Mouse (Mus musculus) forebrain, postnatal 0 days (tissue): ENCODE measurements around the gene Tenm4. TPM values are rescaled to one million over a fixed set of nuclear protein-coding genes. Genes with fewer than 3 reads are reported as not detected.
A peak's percentile ranks its signal among the peaks of the same experiment; 100 is the strongest.

ENCODE experiments used
- ATAC-seq: fragments of 200-750 bp; cut with Nextera tagmentation; 2 replicates; pipeline ENCODE4 v1.8.0; 2017; ENCODE audit warnings: mild to moderate bottlenecking, moderate library complexity
- DNase-seq: peaks from one replicate; pipeline ENCODE4 v3.0.0-alpha.2; 2015
- H3K27ac ChIP-seq: fragments of 300-500 bp; sonication (generic); 2 replicates; pipeline ENCODE4 v1.5.1; 2014; ENCODE audit warnings: low read depth, mild to moderate bottlenecking, antibody characterized with exemption, low read length, moderate library complexity, mixed read lengths
- H3K27me3 ChIP-seq: fragments of 300-500 bp; sonication (generic); 2 replicates; pipeline ENCODE4 v1.6.1; 2014; ENCODE audit warnings: mild to moderate bottlenecking, low read length, mixed read lengths; ENCODE audit not compliant: insufficient read depth
- H3K36me3 ChIP-seq: fragments of 300-500 bp; sonication (generic); 2 replicates; pipeline ENCODE4 v1.6.1; 2014; ENCODE audit warnings: mild to moderate bottlenecking, moderate library complexity; ENCODE audit not compliant: insufficient read depth
- H3K4me1 ChIP-seq: fragments of 300-500 bp; sonication (generic); 2 replicates; pipeline ENCODE4 v1.6.1; 2014; ENCODE audit warnings: antibody characterized with exemption; ENCODE audit not compliant: insufficient read depth
- H3K4me2 ChIP-seq: fragments of 300-500 bp; sonication (generic); 2 replicates; pipeline ENCODE4 v1.6.1; 2014; ENCODE audit warnings: low read depth, mild to moderate bottlenecking, moderate library complexity
- H3K4me3 ChIP-seq: fragments of 300-500 bp; sonication (generic); 2 replicates; pipeline ENCODE4 v1.5.1; 2014; ENCODE audit warnings: low read depth, low read length, mixed read lengths
- H3K9ac ChIP-seq: fragments of 300-500 bp; sonication (generic); 2 replicates; pipeline ENCODE4 v1.6.1; 2014; ENCODE audit warnings: mild to moderate bottlenecking
- H3K9me3 ChIP-seq: fragments of 300-500 bp; sonication (generic); 2 replicates; pipeline ENCODE4 v1.6.1; 2016; ENCODE audit warnings: low read length
- CTCF ChIP-seq: sonication (generic); IDR thresholded peaks from 2 replicates; pipeline ENCODE4 v1.5.1; 2016; ENCODE audit warnings: antibody characterized with exemption, control low read depth, low read depth
- WGBS: fragments of 180-500 bp; shearing (Covaris S2); extraction: QIAGEN DNeasy Blood & Tissue Kit; methylation state at CpG from one replicate; pipeline ENCODE4 v1.1.7; 2014; 5-methylcytosine and 5-hydroxymethylcytosine counted together
- polyA plus RNA-seq: library from polyadenylated mRNA; unstranded; fragments of >200 nt; fragmentation: Nextera tagmentation; extraction: Ambion mirVana; gene quantifications from 2 replicates; pipeline ENCODE4 v1.2.1, GENCODE M21; 2015
- total RNA-seq: library from RNA; depleted of rRNA; stranded (reverse); fragments of >200 nt; gene quantifications from 2 replicates; pipeline ENCODE4 v1.2.3, GENCODE M21; 2014

The Tenm4 gene
- total and polyA plus RNA-seq, 2 experiments from 2014 or later = 50.6 to 69.5 TPM

DNA sequence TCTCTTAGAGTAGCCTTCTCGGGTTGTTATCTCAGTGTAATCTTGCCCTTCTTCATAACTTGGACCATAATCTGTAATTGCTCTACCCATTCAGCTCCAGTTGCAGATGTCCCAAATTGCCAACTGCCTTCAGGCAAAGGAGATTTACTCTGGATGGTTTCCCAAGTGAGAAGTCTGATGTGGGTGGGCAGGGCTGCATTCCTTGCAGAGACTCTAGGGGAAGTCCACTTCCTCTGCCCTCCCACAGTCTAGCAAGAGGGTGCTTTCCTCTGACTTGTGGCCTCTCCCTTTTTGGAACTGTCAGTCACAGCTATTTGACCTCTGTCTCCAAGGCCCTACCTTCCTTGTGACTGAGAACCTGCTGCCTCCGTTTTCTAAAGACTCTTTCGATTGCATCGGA lies 22.9 kb upstream of the Tenm4 start:
- no peak overlapping the region for H3K4me3 ChIP-seq
- H3K9me3 ChIP-seq = no peaks in the 10 kb centered on the region
- no peaks in the 10 kb centered on the region for H3K4me1 ChIP-seq
- DNase-seq (no peak), ATAC-seq (no peak)
- H3K4me2 ChIP-seq = no peak overlapping the region
- WGBS = 84% methylated on average over 4 of the region's 4 CpGs
- no peak for TF ChIP-seq CTCF
- no peaks in the 10 kb centered on the region for H3K36me3 ChIP-seq
- H3K9ac ChIP-seq = no peak overlapping the region
- no peak overlapping the region for H3K27ac ChIP-seq
- H3K27me3 ChIP-seq = no peaks in the 10 kb centered on the region

DNA sequence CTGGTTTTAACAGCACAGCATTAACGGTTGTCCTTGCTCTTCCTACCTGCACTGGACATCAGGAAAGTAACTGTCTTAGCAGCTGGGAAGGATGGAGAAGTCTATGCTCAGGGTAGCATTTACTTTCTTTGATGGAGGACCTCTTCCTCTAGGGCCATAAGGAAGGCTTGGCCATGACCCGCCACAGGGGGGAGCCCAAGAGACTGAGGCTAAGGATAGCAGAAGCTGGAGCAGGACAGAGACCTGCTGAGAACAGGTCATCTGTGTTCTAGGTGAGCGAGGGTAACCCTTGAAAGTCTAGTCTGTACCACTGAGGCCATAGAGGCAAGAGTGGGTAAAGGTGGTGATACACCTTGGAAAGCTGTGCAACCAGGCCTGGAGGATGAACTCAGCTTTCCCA lies 19.8 kb upstream of the Tenm4 start:
- ATAC-seq (no peak), DNase-seq (no peak)
- WGBS = 49% methylated on average over 3 of the region's 3 CpGs
- H3K9me3 ChIP-seq = no peaks in the 10 kb centered on the region
- H3K4me2 ChIP-seq = no peak overlapping the region
- TF ChIP-seq CTCF = peak; percentile 55
- H3K36me3 ChIP-seq = no peaks in the 10 kb centered on the region
- no peak overlapping the region for H3K9ac ChIP-seq
- H3K4me3 ChIP-seq = no peak overlapping the region
- H3K27ac ChIP-seq = no peak overlapping the region
- H3K27me3 ChIP-seq = no peaks in the 10 kb centered on the region
- H3K4me1 ChIP-seq = no peaks in the 10 kb centered on the region

DNA sequence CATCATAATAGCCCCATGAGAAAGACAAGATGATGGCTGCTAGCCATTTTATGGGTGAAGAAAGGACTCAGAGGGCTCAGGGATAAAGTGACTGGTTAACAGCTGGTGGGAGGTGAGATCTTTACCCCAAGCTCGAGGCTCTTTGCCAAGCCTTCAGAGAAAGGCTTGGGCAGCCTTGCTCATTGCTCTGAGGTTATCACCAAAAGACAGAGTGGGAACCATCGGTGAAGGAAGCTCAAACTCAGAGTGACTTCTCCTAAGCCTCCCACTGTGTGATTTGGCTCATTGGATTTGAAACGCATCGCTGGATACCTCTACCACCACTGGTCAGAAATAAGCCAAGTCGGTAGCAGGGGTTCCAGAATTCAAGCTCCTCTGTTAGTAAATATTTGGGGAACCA lies 19.1 kb upstream of the Tenm4 start:
- no peak for ATAC-seq

DNA sequence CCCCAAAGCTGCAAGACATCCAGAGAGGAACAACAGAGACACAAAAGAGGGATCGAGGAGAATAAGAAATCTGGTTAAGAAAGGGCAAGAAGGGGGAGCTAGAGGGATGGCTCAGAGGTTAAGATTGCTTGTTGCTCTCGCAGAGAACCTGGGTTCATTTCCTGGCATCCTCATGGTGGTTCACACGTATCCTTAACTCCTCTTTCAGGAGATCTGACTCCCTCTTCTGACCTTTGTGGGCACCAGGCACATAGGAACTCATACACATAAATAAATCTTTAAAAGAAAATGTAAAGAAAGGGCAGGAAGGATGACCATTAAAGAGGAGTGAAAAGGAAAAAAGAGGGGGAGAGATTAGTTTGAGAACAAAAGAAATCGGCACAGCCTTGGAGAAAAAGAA lies 18.6 kb upstream of the Tenm4 start:
- H3K9me3 ChIP-seq = no peaks in the 10 kb centered on the region
- H3K4me1 ChIP-seq = no peaks in the 10 kb centered on the region
- peak overlapping the region; percentile 42; the same call in 1 of the 2 replicates for H3K4me2 ChIP-seq
- ATAC-seq (no peak), DNase-seq (no peak)
- WGBS = 11% methylated on average over 4 of the region's 4 CpGs
- no peak overlapping the region for H3K9ac ChIP-seq
- no peak overlapping the region for H3K4me3 ChIP-seq
- no peaks in the 10 kb centered on the region for H3K27me3 ChIP-seq
- H3K36me3 ChIP-seq = no peaks in the 10 kb centered on the region
- no peak for TF ChIP-seq CTCF
- no peak overlapping the region for H3K27ac ChIP-seq

More for the DNA sequence above, 19.1 kb upstream of the Tenm4 start:
- no peak overlapping the region for H3K4me2 ChIP-seq
- no peak for DNase-seq
- no peaks in the 10 kb centered on the region for H3K27me3 ChIP-seq
- WGBS = 12% methylated on average over 5 of the region's 5 CpGs
- no peaks in the 10 kb centered on the region for H3K9me3 ChIP-seq
- no peak overlapping the region for H3K27ac ChIP-seq
- no peak overlapping the region for H3K4me3 ChIP-seq
- no peaks in the 10 kb centered on the region for H3K4me1 ChIP-seq
- H3K36me3 ChIP-seq = no peaks in the 10 kb centered on the region
- H3K9ac ChIP-seq = no peak overlapping the region
- no peak for TF ChIP-seq CTCF

DNA sequence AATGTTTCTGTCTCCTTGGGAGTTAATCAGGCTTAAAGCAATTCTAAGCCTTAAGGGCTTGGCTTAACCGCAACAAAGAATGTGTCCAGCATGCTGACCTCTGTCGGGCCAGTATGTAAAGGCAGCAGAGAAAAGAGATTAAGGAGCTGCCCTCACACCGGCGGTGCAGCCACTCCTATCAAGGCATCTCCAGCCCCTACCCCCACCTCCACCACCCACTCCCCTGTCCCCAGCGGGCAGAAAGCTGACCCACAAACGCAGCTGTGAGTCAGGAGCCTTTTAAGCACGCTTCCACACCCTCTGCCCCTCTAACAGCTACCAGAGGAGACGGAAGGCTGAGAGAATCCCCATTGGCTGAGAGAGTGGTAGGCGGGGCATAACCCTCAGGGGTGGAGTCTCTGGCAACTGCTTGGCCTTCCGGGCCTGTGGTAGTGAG lies 18.1 kb upstream of the Tenm4 start:
- H3K27ac ChIP-seq = no peak overlapping the region
- no peaks in the 10 kb centered on the region for H3K4me1 ChIP-seq
- H3K36me3 ChIP-seq = no peaks in the 10 kb centered on the region
- peak overlapping the region; percentile 25 for H3K4me3 ChIP-seq
- ATAC-seq = peak; percentile 97
- peak overlapping the region; percentile 42 for H3K4me2 ChIP-seq
- TF ChIP-seq CTCF = peak; percentile 22
- H3K27me3 ChIP-seq = no peaks in the 10 kb centered on the region
- peak; percentile 50 for DNase-seq
- H3K9me3 ChIP-seq = no peaks in the 10 kb centered on the region
- H3K9ac ChIP-seq = peak overlapping the region; percentile 32; the same call in 1 of the 2 replicates
- WGBS = 2% methylated on average over 10 of the region's 10 CpGs

DNA sequence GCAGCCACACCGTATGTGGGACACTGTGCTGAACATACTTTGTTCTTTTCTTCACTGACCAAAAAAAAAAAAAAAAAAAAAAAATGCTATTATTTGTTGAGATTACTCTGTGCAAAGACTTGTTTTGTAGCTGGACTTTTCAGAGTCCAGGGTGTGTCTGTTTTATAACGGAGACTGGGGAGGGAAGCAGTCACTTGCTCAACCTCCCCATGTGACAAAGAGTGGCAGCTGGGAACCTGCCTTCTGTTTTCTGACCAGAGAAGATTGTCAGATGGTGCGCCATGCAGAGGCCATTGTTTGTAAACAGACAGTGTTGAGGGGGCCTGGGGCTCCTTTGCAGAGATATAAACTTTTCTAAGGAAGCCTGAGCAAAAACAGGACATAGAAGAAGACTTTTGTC lies 17.0 kb upstream of the Tenm4 start:
- H3K4me3 ChIP-seq = no peak overlapping the region
- no peak for DNase-seq

DNA sequence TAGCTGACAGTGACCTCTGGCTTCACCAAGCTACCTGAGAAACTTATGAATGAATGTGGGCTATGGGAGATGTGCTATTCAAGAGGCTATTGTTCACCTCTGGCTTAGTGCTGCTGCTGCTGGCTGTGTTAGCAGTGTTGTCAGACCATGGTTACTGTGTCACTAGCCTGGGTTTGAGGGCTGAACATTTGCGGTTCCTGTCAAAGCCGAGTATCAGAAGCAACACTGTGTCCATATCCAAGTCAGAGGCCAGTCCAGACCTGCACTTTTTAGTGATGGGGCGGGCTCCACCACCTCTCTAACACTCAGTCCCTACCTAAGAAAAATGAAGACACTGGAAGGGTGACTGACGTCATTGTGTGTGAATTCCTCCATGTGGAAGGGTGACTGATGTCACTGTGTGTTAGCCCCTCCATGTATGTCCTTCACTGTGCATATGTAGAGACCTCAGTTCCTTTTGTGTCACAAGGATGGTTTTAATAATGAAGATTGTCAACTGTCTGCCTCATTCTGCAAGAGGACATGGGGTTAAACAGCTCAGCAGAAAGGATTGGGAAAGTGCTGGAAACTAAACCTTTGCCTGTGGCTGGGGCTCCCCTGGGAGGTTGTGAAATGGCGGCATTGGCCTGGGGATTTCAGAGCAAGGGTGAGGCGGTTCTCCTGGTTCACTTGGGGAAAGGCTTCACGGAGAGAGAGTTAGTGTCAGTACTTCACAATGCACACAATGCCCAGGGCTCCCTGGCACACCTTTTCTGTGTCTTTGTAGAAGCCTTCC lies 14.4 kb upstream of the Tenm4 start:
- H3K27me3 ChIP-seq = no peaks in the 10 kb centered on the region
- ATAC-seq (no peak), DNase-seq (no peak)
- H3K4me3 ChIP-seq = no peak overlapping the region
- no peaks in the 10 kb centered on the region for H3K4me1 ChIP-seq
- TF ChIP-seq CTCF = no peak
- H3K27ac ChIP-seq = no peak overlapping the region
- 81% methylated on average over 7 of the region's 7 CpGs for WGBS
- no peak overlapping the region for H3K9ac ChIP-seq
- H3K9me3 ChIP-seq = no peaks in the 10 kb centered on the region
- no peak overlapping the region for H3K4me2 ChIP-seq
- H3K36me3 ChIP-seq = no peaks in the 10 kb centered on the region

More for the DNA sequence above, 17.0 kb upstream of the Tenm4 start:
- no peak for TF ChIP-seq CTCF
- H3K27me3 ChIP-seq = no peaks in the 10 kb centered on the region
- 79% methylated on average over 3 of the region's 3 CpGs for WGBS
- ATAC-seq = no peak
- H3K27ac ChIP-seq = no peak overlapping the region
- H3K36me3 ChIP-seq = no peaks in the 10 kb centered on the region
- H3K4me2 ChIP-seq = no peak overlapping the region
- H3K9me3 ChIP-seq = no peaks in the 10 kb centered on the region
- H3K4me1 ChIP-seq = no peaks in the 10 kb centered on the region
- no peak overlapping the region for H3K9ac ChIP-seq
